Mouse (Mus musculus): ENCODE results near the gene Foxq1.

Foxq1 gene

DNA sequence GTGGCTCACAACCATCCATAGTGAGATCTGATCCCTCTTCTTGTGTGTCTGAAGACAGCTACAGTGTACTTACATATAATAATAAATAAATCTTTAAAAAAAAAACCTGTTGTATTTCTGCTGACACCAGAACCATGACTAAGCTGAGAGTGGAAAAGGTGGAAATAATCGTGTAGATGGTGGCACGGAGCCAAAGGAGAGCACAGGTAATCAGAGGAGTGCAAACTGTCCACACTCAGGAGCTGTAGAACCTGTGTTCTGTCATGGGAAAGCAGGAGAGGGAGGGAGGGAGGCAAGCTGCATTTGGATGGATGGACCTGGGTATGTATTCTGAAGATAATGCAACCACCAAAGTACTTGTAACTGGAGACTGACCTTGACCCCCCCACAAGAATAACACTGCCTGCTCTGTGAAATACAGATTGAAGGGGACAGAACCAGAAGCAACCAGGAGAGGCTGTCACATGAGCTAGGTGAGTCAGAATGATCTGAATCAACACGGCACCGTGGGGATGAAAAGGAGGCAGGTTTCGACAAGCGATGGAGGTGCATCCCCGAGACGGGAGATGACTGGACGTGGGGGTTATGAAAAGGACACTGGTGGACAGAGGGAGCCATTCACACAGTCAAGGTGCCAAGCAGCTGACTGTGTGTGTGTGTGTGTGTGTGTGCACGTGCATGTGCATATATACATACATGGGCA lies 17.0 kb downstream of the Foxq1 start:
- DNase-seq (ENCODE audit: low read depth), result no peak

DNA sequence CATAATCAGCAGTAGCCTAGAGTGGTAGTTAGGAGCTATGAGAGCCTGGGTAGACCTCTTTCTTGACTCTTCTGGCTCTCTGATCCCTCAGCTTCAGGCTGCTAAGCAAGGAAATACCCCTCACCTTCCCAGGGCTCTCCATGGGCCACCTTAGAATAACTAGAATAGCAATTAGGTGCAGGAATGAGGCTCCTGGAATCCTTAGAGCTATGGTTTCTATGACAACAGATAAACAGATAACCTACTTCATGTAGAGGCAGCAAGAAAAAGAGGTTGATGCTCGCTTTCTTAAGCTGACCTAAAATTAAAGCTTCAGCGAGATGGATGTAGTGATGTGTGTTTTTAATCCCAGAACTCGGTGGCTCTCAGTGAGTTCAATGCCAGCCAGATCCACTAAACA lies 18.7 kb downstream of the Foxq1 start:
- DNase-seq (ENCODE audit: low read depth), result no peak

DNA sequence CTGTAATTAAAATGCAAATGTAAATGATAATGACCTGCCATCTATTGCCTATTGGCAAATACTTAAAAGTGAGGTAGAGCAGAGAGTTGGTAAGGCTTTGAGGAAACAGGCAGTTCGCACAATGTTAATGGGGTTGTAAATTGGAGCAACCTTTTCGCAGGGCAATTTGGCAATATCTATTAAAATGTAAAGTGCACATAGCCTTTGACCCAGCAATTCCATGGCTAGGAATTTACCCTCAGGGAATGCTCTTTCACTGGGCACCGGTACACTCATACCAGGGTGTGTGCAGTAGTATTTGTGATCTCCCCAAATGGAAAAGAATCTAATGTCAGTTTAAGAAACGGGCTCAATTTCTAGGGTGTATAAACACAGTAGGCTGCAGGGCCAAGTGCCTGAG lies 20.8 kb downstream of the Foxq1 start:
- no peak for DNase-seq (ENCODE audit: low read depth)

DNA sequence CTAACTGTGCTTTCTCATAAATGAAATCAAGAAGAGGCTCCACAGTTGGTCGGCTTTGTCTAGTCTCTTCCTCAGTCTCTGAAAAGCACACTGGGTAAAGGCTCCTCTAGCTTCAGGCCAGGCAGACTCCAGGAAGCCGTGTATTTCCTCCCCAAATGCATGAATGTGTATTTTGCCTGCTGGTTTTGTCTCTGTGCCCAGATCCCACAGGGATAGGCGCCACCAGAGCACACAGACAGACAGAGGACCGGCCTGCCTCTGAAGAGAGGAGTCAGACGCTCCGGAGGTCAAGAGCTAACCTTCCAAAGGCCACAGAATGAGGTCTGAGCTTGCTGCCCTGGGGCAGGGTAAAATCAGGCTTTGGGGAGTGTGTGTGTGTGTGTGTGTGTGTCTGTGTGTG lies 21.6 kb downstream of the Foxq1 start:
- no peak for DNase-seq (ENCODE audit: low read depth)

DNA sequence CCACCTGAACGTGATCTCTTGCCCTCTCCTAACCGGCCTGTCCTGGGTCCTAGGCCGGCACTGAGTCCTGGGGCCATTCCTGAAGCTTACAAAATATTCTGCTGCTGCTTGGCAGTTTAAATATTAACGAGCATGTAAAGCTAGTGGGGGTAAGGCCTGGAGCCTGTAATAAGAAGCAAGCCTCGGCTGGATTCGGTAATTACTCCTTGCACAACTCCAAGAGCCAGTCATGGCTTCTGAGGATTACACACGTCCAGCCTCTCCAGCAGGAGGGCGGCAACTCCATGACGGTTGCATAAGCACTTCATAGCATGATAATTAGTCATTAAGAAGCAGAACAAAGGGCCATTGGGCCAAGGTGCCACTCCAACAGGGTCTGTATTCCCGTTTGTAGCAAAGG lies 22.5 kb downstream of the Foxq1 start:
- no peak for DNase-seq (ENCODE audit: low read depth)

DNA sequence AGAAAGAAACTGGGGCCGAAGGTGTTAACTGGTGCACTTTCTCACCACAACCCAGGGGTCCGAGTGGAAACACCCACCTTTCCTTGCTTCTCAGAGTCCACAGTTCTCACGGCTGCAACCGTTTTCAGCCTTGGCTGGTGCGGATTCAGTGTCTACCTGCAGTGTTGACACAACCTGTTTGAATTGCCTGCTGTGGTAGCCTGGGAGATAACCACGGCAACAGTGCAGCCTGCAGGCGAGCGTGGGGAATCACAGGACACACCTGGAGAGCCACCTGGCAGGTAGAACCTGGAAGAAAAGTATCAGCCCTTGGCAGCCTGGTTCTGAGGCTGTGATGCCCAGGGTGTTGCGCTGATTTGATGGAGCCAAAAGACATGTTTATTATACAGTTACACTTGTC lies 23.9 kb downstream of the Foxq1 start:
- no peak for DNase-seq (ENCODE audit: low read depth)

DNA sequence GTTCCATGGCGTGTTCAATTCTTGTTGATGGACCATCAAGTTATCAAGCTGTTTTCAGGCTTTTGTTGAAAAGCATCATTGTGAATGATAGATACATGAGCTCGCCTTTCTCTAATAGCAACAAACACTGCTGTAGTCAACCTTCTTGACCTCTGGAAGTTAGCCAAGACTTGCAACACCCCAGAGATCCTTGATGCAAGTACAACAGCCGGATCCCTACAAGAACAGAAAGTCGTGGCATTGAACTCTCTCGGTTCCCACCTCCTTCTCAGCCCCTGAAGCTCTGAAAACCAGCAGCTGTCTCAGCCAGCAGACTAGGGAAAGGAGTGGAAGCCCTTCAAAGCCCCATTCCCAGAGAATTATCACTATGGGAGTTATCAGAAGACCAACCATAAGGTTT lies 31.4 kb downstream of the Foxq1 start:
- DNase-seq (ENCODE audit: low read depth), result no peak

DNA sequence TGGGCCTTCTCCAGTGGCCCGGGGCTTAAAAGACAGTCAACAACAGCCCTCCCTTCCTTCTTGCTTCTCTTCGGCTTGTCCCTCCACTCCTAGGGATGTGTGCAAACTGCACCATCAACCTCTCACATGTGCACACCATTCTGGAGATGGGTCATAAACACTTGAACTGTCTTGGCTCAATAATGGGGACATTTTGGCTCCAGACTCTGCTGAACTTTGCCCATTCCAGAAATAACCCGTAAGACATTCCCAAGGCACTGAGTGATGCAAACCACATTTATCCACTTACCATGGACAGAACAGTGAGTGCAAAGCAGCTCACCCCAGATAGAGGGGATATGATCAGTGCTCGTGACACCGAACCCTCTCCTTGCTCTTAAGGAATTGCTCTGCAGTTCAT lies 43.6 kb downstream of the Foxq1 start:
- no peak for DNase-seq (ENCODE audit: low read depth)

DNA sequence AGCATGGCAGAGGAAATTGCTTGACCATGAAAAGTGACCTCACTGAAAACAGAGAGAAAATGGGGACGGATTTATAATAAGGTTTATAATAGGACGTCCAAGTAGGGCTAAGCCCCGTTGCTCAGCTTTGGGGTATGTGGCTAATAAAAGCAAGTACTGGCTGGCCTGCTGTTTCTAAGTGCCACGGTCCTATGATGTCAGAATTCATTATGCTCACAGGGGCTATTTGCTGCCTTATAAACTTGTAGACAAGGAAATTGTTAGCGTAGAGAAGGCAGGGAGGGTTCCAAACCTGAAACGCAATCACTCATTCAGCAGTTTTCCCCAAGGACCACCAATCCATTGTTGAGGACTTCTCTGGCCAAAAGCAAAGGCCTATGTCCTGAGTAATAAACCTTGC lies 48.0 kb downstream of the Foxq1 start:
- DNase-seq (ENCODE audit: low read depth), result no peak

All from c-Kit-positive CD71-negative TER-119-negative erythroid progenitor cells, embryonic 14.5 days (primary cell).